Mouse (Mus musculus) C2C12 (cell line): ENCODE data around the gene Fignl1. TPM values are rescaled to one million over a fixed set of nuclear protein-coding genes. Genes with fewer than 3 reads are reported as not detected.

Source experiments
- H3K27me3 ChIP-seq: one replicate; pipeline ENCODE4 v1.6.1; 2011; ENCODE audit not compliant: control insufficient read depth, insufficient read depth, insufficient read length
- H3K36me3 ChIP-seq: one replicate; pipeline ENCODE4 v1.6.1; 2011; ENCODE audit not compliant: control insufficient read depth, insufficient read depth
- H3K4me3 ChIP-seq: one replicate; pipeline ENCODE4 v1.5.1; 2011; ENCODE audit warnings: mild to moderate bottlenecking, control low read depth; ENCODE audit not compliant: poor library complexity, insufficient read depth, severe bottlenecking
- H3K79me2 ChIP-seq: one replicate; pipeline ENCODE4 v1.6.1; 2011; ENCODE audit not compliant: control insufficient read depth, insufficient read depth
- H3K79me3 ChIP-seq: one replicate; pipeline ENCODE4 v1.6.1; 2011; ENCODE audit warnings: low read depth, control low read depth
- H3ac ChIP-seq: one replicate; pipeline ENCODE3; 2011; ENCODE audit warnings: low read depth; ENCODE audit not compliant: control insufficient read depth, insufficient read length
- CEBPB ChIP-seq: IDR thresholded peaks from one replicate; pipeline ENCODE4 v1.6.1; 2011; ENCODE audit warnings: low read depth, mild to moderate bottlenecking, control low read depth, moderate library complexity
- CTCF ChIP-seq: IDR thresholded peaks from one replicate; pipeline ENCODE4 v1.5.1; 2011; ENCODE audit not compliant: control insufficient read depth, insufficient read depth, insufficient read length
- FOSL1 ChIP-seq: IDR thresholded peaks from one replicate; pipeline ENCODE4 v1.8.0; 2011; ENCODE audit warnings: mild to moderate bottlenecking, low read length; ENCODE audit not compliant: poor library complexity, insufficient read depth, severe bottlenecking
- MAX ChIP-seq: IDR thresholded peaks from one replicate; pipeline ENCODE4 v1.6.1; 2011; ENCODE audit warnings: mild to moderate bottlenecking, control low read depth
- MYOD1 ChIP-seq: IDR thresholded peaks from one replicate; pipeline ENCODE4 v1.6.1; 2011; ENCODE audit warnings: low read depth; ENCODE audit not compliant: control insufficient read depth, insufficient read length
- MYOG ChIP-seq: IDR thresholded peaks from one replicate; pipeline ENCODE4 v1.6.1; 2011; ENCODE audit not compliant: control insufficient read depth, insufficient read length; ENCODE audit errors: extremely low read depth
- USF1 ChIP-seq: IDR thresholded peaks from one replicate; pipeline ENCODE4 v1.6.1; 2011; ENCODE audit warnings: low read depth, mild to moderate bottlenecking, control low read depth, moderate library complexity
- polyA plus RNA-seq: library from polyadenylated mRNA; unstranded; fragments of >200 nt; fragmentation: generic; extraction: Trizol; gene quantifications from one replicate; pipeline ENCODE4 v1.2.1, GENCODE M21; 2012; ENCODE audit warnings: missing spikeins

The Fignl1 gene
- polyA plus RNA-seq, 1 experiment, result 19.3 TPM

- Histone ChIP-seq H3K36me3 (no peaks in the 10 kb centered on the region), H3K79me2 (no peaks in the 10 kb centered on the region), H3K4me3 (no peak overlapping the region), H3K79me3 (no peaks in the 10 kb centered on the region), H3ac (no peak overlapping the region), H3K27me3 (no peaks in the 10 kb centered on the region)
- TF ChIP-seq MYOG, result no peak
- TF ChIP-seq MYOD1, result peak; percentile 88
- no peak for TF ChIP-seq USF1
- no peak for TF ChIP-seq CEBPB
- no peak for TF ChIP-seq FOSL1
- TF ChIP-seq CTCF, result peak; percentile 84
- TF ChIP-seq MAX, result no peak
Measured at GRCm38 (mm10) chr11:11844367-11844971, 35.7 kb upstream of the Fignl1 start.

- H3ac ChIP-seq, result no peak overlapping the region
- TF ChIP-seq FOSL1 (no peak), USF1 (no peak), MYOD1 (no peak), CTCF (no peak), MAX (no peak), MYOG (no peak), CEBPB (no peak)
- H3K27me3 ChIP-seq, result no peaks in the 10 kb centered on the region
- H3K79me3 ChIP-seq, result no peaks in the 10 kb centered on the region
- no peaks in the 10 kb centered on the region for H3K79me2 ChIP-seq
- no peaks in the 10 kb centered on the region for H3K36me3 ChIP-seq
- no peak overlapping the region for H3K4me3 ChIP-seq
Measured at GRCm38 (mm10) chr11:11841590-11841989, 32.8 kb upstream of the Fignl1 start.

- Histone ChIP-seq H3K36me3 (no peaks in the 10 kb centered on the region), H3ac (no peak overlapping the region), H3K4me3 (no peak overlapping the region), H3K27me3 (no peaks in the 10 kb centered on the region), H3K79me2 (no peaks in the 10 kb centered on the region), H3K79me3 (no peaks in the 10 kb centered on the region)
- TF ChIP-seq FOSL1, result peak; percentile 45
- TF ChIP-seq USF1, result no peak
Measured at GRCm38 (mm10) chr11:11840746-11841145, 32.0 kb upstream of the Fignl1 start.

- no peak overlapping the region for H3K4me3 ChIP-seq
- H3K36me3 ChIP-seq, result no peaks in the 10 kb centered on the region
- TF ChIP-seq FOSL1 (no peak), MYOG (no peak), USF1 (no peak), CEBPB (no peak), MAX (no peak), CTCF (no peak), MYOD1 (no peak)
- H3K79me2 ChIP-seq, result no peaks in the 10 kb centered on the region
- no peaks in the 10 kb centered on the region for H3K79me3 ChIP-seq
- H3ac ChIP-seq, result no peak overlapping the region
- no peaks in the 10 kb centered on the region for H3K27me3 ChIP-seq
Measured at GRCm38 (mm10) chr11:11839874-11840273, 31.1 kb upstream of the Fignl1 start.

GRCm38 (mm10) chr11:11837384-11837783 is 28.6 kb upstream of the Fignl1 start:
- Histone ChIP-seq H3K27me3 (no peaks in the 10 kb centered on the region), H3K79me2 (no peaks in the 10 kb centered on the region), H3K36me3 (no peaks in the 10 kb centered on the region), H3K79me3 (no peaks in the 10 kb centered on the region), H3K4me3 (no peak overlapping the region), H3ac (no peak overlapping the region)
- TF ChIP-seq MYOG, result no peak
- TF ChIP-seq CEBPB, result no peak
- no peak for TF ChIP-seq USF1
- no peak for TF ChIP-seq CTCF
- no peak for TF ChIP-seq MYOD1
- no peak for TF ChIP-seq MAX
- TF ChIP-seq FOSL1, result no peak

GRCm38 (mm10) chr11:11836713-11837370 is 28.1 kb upstream of the Fignl1 start:
- no peak overlapping the region for H3K4me3 ChIP-seq
- H3K79me2 ChIP-seq, result no peaks in the 10 kb centered on the region
- no peaks in the 10 kb centered on the region for H3K36me3 ChIP-seq
- no peaks in the 10 kb centered on the region for H3K27me3 ChIP-seq
- no peaks in the 10 kb centered on the region for H3K79me3 ChIP-seq
- TF ChIP-seq USF1 (no peak), MYOG (no peak), MAX (no peak), FOSL1 (no peak), MYOD1 (peak; percentile 37)
- H3ac ChIP-seq, result no peak overlapping the region
